Mouse (Mus musculus) layer of hippocampus, postnatal 36 days (tissue): ENCODE measurements around the gene Plekhg1. TPM values are rescaled to one million over a fixed set of nuclear protein-coding genes. Genes with fewer than 3 reads are reported as not detected.

Source experiments
- DNase-seq, 2 experiments: peaks; one replicate each; pipeline ENCODE4 v3.0.0; 2022
- total RNA-seq, 2 experiments: library from RNA; stranded (reverse); gene quantifications; 2 replicates each; pipeline ENCODE4 v1.2.3; 2021

Gene Plekhg1
- total RNA-seq, 2 experiments from 2014 or later, result 17.7 to 20.2 TPM

GRCm38 (mm10) chr10:3743069-3743468, 2.9 kb downstream of the Plekhg1 start:
- DNase-seq, result no peak

- DNase-seq, result peak; percentile 10 to 44
These were observed 3.7 kb downstream of the Plekhg1 start for GRCm38 (mm10) chr10:3743826-3744225.

- DNase-seq, result no peak
These were observed 6.8 kb downstream of the Plekhg1 start for GRCm38 (mm10) chr10:3746794-3747518.

- no peak for DNase-seq
These were observed 9.4 kb downstream of the Plekhg1 start for GRCm38 (mm10) chr10:3749580-3749979.

- no peak for DNase-seq
These were observed 21.8 kb downstream of the Plekhg1 start for GRCm38 (mm10) chr10:3761992-3762391.

GRCm38 (mm10) chr10:3763199-3763598, 23.0 kb downstream of the Plekhg1 start:
- DNase-seq, result no peak

DNA sequence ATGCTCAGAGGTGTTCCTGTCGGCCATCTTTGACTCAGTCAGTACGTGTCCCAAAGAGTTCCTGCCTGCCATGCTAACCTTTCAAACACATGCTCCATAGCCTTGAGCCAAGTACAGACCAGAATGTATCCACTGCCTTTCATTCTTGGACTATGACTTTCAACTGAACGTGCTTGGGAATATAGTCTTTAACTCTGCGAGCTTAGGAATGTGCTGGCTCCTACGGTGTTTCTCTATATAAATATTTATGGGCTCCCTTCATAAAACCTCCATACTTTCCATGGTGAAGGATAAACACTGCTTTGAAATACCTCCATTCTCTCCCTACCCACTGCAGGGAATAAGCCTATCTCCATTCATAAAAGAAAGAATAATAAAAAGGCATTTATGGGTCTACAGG, 29.0 kb downstream of the Plekhg1 start:
- DNase-seq, result no peak

DNA sequence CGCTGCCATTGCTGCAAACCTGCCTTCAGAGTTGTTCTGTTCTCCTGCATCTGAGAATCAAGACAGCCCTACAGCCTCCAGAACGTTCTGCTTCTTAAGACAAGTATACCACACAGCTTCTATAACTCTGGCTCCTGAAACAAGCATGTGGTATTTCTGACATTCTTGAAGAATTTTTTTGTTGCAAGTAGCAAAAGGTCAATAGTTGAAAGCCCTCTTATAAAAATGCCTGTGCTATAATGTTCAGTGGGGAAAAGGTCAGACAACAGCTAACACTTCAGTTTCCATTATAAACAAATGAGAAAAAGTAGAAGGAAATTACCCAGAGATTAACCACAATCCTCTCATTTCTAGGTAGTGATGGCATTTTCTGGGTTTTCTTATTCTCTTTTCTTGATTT, 34.2 kb downstream of the Plekhg1 start:
- no peak for DNase-seq

- no peak for DNase-seq
These were observed 36.6 kb downstream of the Plekhg1 start for GRCm38 (mm10) chr10:3776761-3777160.

- DNase-seq, result no peak
These were observed 45.2 kb downstream of the Plekhg1 start for GRCm38 (mm10) chr10:3785362-3785761.

GRCm38 (mm10) chr10:3786531-3786930, 46.4 kb downstream of the Plekhg1 start:
- DNase-seq, result no peak

DNA sequence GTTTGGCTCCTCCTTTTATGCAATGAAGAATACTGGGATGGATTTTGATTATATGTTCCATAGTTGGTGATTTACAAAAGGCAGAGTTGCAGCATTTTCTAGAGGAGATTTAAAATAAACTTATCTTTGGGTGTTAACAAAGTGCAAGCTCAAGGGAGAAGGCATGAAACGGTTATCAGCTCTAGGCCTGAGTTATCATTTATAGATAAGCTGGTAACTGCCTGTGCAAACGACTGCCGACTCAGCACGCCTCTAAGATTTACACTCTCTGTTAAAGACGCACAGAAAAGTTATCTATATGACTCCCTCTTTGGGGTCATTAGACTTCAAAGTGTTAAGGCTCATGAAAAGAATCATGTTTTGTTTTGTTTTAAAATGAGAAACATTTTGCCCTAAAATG, 46.8 kb downstream of the Plekhg1 start:
- no peak for DNase-seq

DNA sequence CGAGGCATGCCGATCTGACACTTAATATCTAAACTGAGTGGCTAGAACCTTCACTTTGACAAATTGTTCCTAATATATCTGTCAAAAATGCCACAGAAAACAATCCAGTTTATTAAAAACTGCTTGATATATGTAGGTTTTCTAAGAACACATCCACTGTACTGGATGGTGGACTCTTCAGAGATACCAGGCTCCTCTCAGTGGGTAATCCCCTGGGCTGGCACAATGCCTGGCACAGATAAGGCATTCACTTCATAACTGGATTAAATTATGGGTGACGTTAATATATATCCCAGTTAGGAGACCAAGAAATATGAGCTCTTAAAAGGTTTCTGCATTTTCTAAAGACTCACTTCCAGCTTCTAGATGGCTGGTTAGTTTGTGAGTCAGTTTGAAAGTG, 53.7 kb downstream of the Plekhg1 start:
- DNase-seq, result no peak

- DNase-seq, result no peak
These were observed 59.3 kb downstream of the Plekhg1 start for GRCm38 (mm10) chr10:3799455-3799854.

GRCm38 (mm10) chr10:3801254-3801653, 61.1 kb downstream of the Plekhg1 start:
- DNase-seq, result no peak

- DNase-seq, result no peak
These were observed 65.2 kb downstream of the Plekhg1 start for GRCm38 (mm10) chr10:3805334-3805733.

DNA sequence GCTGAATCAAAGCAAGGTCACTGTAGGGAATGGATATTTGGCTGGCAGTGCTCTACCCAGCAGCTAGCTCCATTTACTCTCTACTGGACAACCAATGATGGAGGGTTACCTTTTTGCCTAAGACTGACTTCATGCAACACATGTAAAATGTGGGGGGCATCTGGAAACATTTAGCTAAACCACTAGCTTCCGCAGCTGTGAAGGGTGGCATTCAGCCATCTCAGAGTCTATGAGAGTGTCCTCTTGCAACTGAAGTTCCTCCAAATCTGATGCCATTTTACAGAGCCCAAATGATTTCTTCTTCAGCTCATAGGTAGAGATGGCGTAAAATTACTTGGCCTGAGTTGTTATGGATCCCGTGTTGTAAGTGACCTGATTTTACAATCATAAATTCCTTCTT, 67.8 kb downstream of the Plekhg1 start:
- DNase-seq, result no peak

DNA sequence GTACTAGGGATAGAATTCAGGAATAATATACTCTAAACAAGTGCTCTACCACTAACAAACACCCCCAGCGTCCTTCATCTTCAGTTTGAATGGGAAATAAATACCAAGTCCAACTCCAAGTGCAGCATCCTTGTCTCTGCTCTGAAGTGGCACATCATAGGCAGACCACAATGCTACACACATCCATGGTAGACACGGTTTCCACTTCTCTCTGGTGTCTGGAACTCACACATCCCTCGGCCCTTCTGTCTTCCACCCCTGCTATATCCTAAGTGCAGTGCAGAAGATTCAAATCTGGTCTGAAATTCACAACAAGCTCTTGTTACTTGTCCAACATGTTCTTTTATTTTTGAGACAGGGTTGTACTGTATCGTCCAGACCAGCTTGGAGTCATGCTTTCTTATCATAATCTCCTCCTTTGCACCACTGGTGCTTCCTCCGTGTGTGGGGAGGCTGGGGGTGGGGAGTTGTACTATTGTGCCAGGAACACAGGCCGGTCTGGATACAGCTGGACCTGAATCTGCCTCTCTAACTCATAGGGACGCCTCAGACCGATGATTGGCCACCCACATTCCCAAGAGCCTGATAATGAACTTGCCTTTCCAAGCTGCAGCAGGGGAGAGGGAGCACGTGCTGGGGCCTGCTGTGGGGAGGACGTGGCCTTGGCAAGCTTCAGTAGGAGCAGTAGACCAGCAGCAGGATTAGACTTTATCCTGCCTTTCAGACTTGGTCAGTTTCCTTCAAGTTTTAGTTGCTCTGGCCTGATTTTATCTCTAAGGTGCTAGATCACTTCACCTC, 70.5 kb downstream of the Plekhg1 start:
- no peak for DNase-seq

- peak; percentile 39 to 50 for DNase-seq
These were observed 79.0 kb downstream of the Plekhg1 start for GRCm38 (mm10) chr10:3818940-3819701.

DNA sequence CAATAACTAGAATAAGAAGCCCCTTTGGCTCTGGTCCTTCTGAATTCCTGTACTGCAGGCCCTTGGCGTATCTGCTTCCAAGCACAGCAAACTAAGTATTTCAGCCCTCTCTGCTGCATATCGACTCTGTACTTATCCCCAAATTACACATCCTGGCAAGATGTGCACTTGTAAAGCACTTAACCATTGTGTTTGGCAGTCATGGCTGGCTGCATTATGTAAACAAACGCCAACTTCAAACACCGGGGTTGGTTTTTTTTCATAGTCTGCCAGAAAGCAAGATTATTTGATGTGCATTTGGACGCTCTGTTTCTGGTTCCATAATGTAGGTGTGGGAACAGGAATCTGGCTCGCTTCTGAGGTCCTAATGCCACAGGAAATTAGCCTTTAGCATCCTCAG, 83.7 kb downstream of the Plekhg1 start:
- no peak for DNase-seq

DNA sequence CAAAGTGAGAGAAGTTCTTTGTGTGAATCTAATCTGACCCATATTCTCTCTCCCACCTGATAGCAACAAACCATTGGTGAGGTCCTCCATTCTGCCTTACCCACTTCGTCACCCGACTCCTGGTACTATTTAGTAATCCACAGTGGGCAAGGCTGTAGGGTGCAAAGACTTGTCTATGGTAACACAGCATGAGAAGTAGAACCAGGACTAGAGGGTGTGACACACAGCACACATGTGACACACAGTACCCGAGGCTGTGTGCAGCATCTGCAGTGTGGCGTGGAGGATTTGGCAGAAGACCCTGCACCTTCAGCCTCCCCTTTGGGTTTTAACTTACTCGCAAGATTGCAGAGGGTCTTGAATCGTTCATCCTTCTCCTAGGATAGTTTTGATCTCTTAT, 85.9 kb downstream of the Plekhg1 start:
- no peak for DNase-seq

DNA sequence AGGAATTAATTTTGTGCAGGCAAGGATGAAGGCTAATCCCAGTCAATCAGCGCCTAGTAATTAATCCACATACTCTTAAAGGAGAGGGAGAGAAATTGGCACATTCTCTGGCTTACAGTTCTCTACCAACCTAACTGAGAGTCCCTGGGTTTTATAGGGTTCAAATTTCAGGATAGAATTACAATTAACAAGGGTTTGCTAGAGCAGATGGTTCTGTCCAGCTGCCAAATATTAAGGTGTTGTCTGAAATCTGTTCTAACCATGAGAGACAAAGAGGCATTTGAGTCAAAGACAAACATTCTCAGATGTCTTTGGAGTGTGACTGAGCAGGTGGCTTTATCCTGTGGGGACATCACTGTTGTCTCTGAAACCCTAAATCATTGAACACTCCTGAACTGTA, 87.2 kb downstream of the Plekhg1 start:
- no peak for DNase-seq

DNA sequence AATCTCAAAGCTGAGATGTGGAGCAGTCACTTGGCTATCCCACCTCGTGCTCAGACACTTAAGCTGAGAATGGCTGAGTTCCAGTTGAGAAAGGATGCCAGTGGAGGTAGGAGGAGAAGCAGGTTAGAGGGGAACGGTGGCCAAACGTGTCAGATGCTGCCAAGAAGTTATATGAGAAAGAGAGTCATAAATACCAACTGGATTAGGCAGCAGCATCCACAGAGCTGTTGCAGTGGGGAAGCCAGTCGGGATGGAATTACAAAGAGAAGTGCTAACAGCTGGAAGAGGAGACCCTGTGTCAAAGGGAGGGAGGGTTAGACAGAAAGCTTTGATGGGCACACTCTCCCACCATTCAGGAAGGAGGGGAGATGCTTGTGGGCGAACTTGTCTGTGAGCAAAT, 89.3 kb downstream of the Plekhg1 start:
- DNase-seq, result no peak
